9 mouse cellular contexts compared by ENCODE assay signal in genomic region chr5:125102352-125102751, GRCm38 (mm10).
DNase-seq lines count a peak whose midpoint lies in the region; ATAC-seq and TF ChIP-seq lines count a peak whose summit lies in the region.
"Had no signal": no experiment of that assay in that cellular context is flagged by ENCODE, and none has a peak within 500 bp of the region (broad histone marks: within the 10 kb centered on the region; RNA-seq: fewer than 3 reads in every experiment).

No protein-coding gene starts in this region.

- H3K27me3 ChIP-seq in liver, embryonic 11.5 days (replicated peaks; ENCODE audit: control insufficient read depth, insufficient read depth, low read length), result no peaks in the 10 kb centered on the region
- H3K27me3 ChIP-seq in forebrain, embryonic 13.5 days, result no peaks in the 10 kb centered on the region
- H3K27me3 ChIP-seq in intestine, postnatal 0 days (replicated peaks; ENCODE audit: control insufficient read depth, insufficient read depth, low read length), result no peaks in the 10 kb centered on the region
- H3K27me3 ChIP-seq in neural tube, embryonic 15.5 days (replicated peaks), result no peaks in the 10 kb centered on the region

- peak; percentile 18; the same call in 1 of the 2 replicates for TF ChIP-seq CTCF in intestine, postnatal 0 days (IDR thresholded peaks at IDR 0.05; ENCODE audit: low read depth)

- no peaks in the 10 kb centered on the region for H3K9me3 ChIP-seq in liver, embryonic 11.5 days (ENCODE audit: control insufficient read depth, low read length)
- H3K9me3 ChIP-seq in forebrain, embryonic 13.5 days (replicated peaks), result no peaks in the 10 kb centered on the region
- H3K9me3 ChIP-seq in intestine, postnatal 0 days (ENCODE audit: control insufficient read depth), result no peaks in the 10 kb centered on the region
- H3K9me3 ChIP-seq in neural tube, embryonic 15.5 days (replicated peaks), result no peaks in the 10 kb centered on the region

- peak; percentile 24; the same call in 1 of the 2 replicates for ATAC-seq in liver, embryonic 11.5 days (replicated peaks; ENCODE audit: low FRiP score)
- ATAC-seq in forebrain, embryonic 13.5 days, result no peak
- peak; percentile 52 for ATAC-seq in intestine, postnatal 0 days
- ATAC-seq in neural tube, embryonic 15.5 days (ENCODE audit: low FRiP score), result no peak

- DNase-seq in liver, embryonic 11.5 days (ENCODE audit: low spot score), result no peak
- DNase-seq in liver, result no peak
- no peak for DNase-seq in frontal cortex, postnatal 14 days (ENCODE audit: low spot score in 2 of 2)
- no peak for DNase-seq in c-Kit-positive CD71-positive TER-119-positive erythroid progenitor cells, embryonic 14.5 days (ENCODE audit: low spot score)
- no peak for DNase-seq in embryo, embryonic 10.5 days (ENCODE audit: low spot score)

- H3K4me3 ChIP-seq in liver, embryonic 11.5 days (ENCODE audit: low read depth, low read length), result no peak overlapping the region
- H3K4me3 ChIP-seq in forebrain, embryonic 13.5 days, result no peak overlapping the region
- H3K4me3 ChIP-seq in intestine, postnatal 0 days (ENCODE audit: low read depth, low read length), result no peak overlapping the region
- H3K4me3 ChIP-seq in neural tube, embryonic 15.5 days (replicated peaks), result no peak overlapping the region
- H3K4me3 ChIP-seq: myocyte had no signal

- H3K9ac ChIP-seq in liver, embryonic 11.5 days (ENCODE audit: low read depth, low read length), result no peak overlapping the region
- H3K9ac ChIP-seq in forebrain, embryonic 13.5 days, result peak overlapping the region; percentile 45
- no peak overlapping the region for H3K9ac ChIP-seq in intestine, postnatal 0 days (ENCODE audit: low read depth, low read length)
- H3K9ac ChIP-seq in neural tube, embryonic 15.5 days (replicated peaks), result no peak overlapping the region

- H3K36me3 ChIP-seq in liver, embryonic 11.5 days (ENCODE audit: control insufficient read depth, insufficient read depth, low read length), result peaks cover 26% of the 10 kb centered on the region
- H3K36me3 ChIP-seq in forebrain, embryonic 13.5 days (ENCODE audit: poor library complexity, severe bottlenecking), result peaks cover 80% of the 10 kb centered on the region
- peaks cover 55% of the 10 kb centered on the region for H3K36me3 ChIP-seq in intestine, postnatal 0 days (ENCODE audit: control insufficient read depth, insufficient read depth)
- H3K36me3 ChIP-seq in neural tube, embryonic 15.5 days, result peaks cover 39% of the 10 kb centered on the region

- H3K27ac ChIP-seq in liver, embryonic 11.5 days (ENCODE audit: low read depth, low read length), result peak overlapping the region; percentile 48; the same call in 1 of the 2 replicates
- peak overlapping the region; percentile 85 for H3K27ac ChIP-seq in forebrain, embryonic 13.5 days
- H3K27ac ChIP-seq in intestine, postnatal 0 days (ENCODE audit: low read depth, low read length), result peak overlapping the region; percentile 28; the same call in 1 of the 2 replicates
- peak overlapping the region; percentile 82 for H3K27ac ChIP-seq in neural tube, embryonic 15.5 days (replicated peaks)

- peaks cover 34% of the 10 kb centered on the region for H3K4me1 ChIP-seq in liver, embryonic 11.5 days (replicated peaks; ENCODE audit: control insufficient read depth, insufficient read depth, low read length)
- H3K4me1 ChIP-seq in forebrain, embryonic 13.5 days, result peaks cover 37% of the 10 kb centered on the region
- peaks cover 4% of the 10 kb centered on the region for H3K4me1 ChIP-seq in intestine, postnatal 0 days (replicated peaks; ENCODE audit: control insufficient read depth, insufficient read depth, low read length)
- peaks cover 49% of the 10 kb centered on the region for H3K4me1 ChIP-seq in neural tube, embryonic 15.5 days

- WGBS in liver, embryonic 11.5 days, result 51% methylated on average over 8 of the region's 8 CpGs
- WGBS in forebrain, embryonic 13.5 days, result 67% methylated on average over 8 of the region's 8 CpGs
- 41% methylated on average over 8 of the region's 8 CpGs for WGBS in intestine, postnatal 0 days
- WGBS in neural tube, embryonic 15.5 days, result 63% methylated on average over 8 of the region's 8 CpGs

- H3K4me2 ChIP-seq in liver, embryonic 11.5 days, result no peak overlapping the region; the same call in 1 of the 2 replicates
- H3K4me2 ChIP-seq in forebrain, embryonic 13.5 days, result no peak overlapping the region; the same call in 1 of the 2 replicates
- no peak overlapping the region for H3K4me2 ChIP-seq in intestine, postnatal 0 days (replicated peaks; ENCODE audit: low read depth)
- H3K4me2 ChIP-seq in neural tube, embryonic 15.5 days, result no peak overlapping the region

Comparison
In these comparisons a context has a peak if more than half of its experiments do, and no peak if none do; other contexts are left out.
1. ATAC-seq: peak in liver, embryonic 11.5 days (single experiment) and intestine, postnatal 0 days (single experiment); none in forebrain, embryonic 13.5 days (single experiment) and neural tube, embryonic 15.5 days (single experiment).
2. H3K27ac ChIP-seq: peak in every context shown above with its lines; median percentile 85 in forebrain, embryonic 13.5 days; 82 in neural tube, embryonic 15.5 days; 48 in liver, embryonic 11.5 days; 28 in intestine, postnatal 0 days.